Mouse (Mus musculus): ENCODE measurements at regions not wholly inside any gene's neighbourhood (a gene's known extent, or its start where the extent isn't known, plus 50 kb on each side); places are given as distances from the start of the nearest gene placed in this dataset. TPM values are rescaled to one million over a fixed set of nuclear protein-coding genes. Genes with fewer than 3 reads are reported as not detected.

MicroRNAs in the stretch of these regions (microRNA counts, 519-probe panel; counts per million panel counts)
- microRNA mmu-miR-9, result 6,734 counts per million, percentile 97 among the panel's probes with 10 or more counts

Small RNAs in the stretch of these regions (microRNA-seq; reads per million reads assigned to microRNA genes)
- not detected for gene Mir9-2

Measured in embryonic facial prominence, embryonic 10.5 days (tissue).